Mouse (Mus musculus) brain, embryonic 14.5 days (tissue): ENCODE results near the gene Npas3. TPM values are rescaled to one million over a fixed set of nuclear protein-coding genes. Genes with fewer than 3 reads are reported as not detected.

Experiments
- DNase-seq: peaks from one replicate; pipeline ENCODE4 v3.0.0-alpha.2; 2011; ENCODE audit warnings: low read depth
- CTCF ChIP-seq: fragments of 200-500 bp; IDR thresholded peaks from 2 replicates; pipeline ENCODE4 v1.5.1; 2012; ENCODE audit warnings: inconsistent platforms, mild to moderate bottlenecking, moderate library complexity, borderline replicate concordance; ENCODE audit not compliant: insufficient read depth, insufficient read length; ENCODE audit errors: extremely low read depth
- POLR2A ChIP-seq: fragments of 200-500 bp; IDR thresholded peaks from 2 replicates; pipeline ENCODE4 v1.6.1; 2012; ENCODE audit warnings: mild to moderate bottlenecking, inconsistent platforms, borderline replicate concordance; ENCODE audit not compliant: poor library complexity, insufficient read depth, insufficient read length, severe bottlenecking; ENCODE audit errors: extremely low read depth
- polyA plus RNA-seq: library from polyadenylated mRNA; depleted of rRNA; stranded (reverse); fragments of >200 nt; gene quantifications from 2 replicates; pipeline ENCODE4 v1.2.3, GENCODE M21; 2012

Npas3 gene
- polyA plus RNA-seq, 1 experiment = 34.2 TPM

GRCm38 (mm10) chr12:53789501-53789900 is 541.0 kb downstream of the Npas3 start:
- no peak for DNase-seq
- TF ChIP-seq CTCF (no peak), POLR2A (no peak)

GRCm38 (mm10) chr12:53794718-53795400 is 546.4 kb downstream of the Npas3 start:
- TF ChIP-seq CTCF (no peak), POLR2A (no peak)
- peak; percentile 25 for DNase-seq

GRCm38 (mm10) chr12:53801831-53802230 is 553.4 kb downstream of the Npas3 start:
- TF ChIP-seq POLR2A (no peak), CTCF (no peak)
- DNase-seq = peak; percentile 70

- TF ChIP-seq CTCF (no peak), POLR2A (no peak)
- DNase-seq = peak; percentile 55
Observed at GRCm38 (mm10) chr12:53802381-53802780, 553.9 kb downstream of the Npas3 start.

GRCm38 (mm10) chr12:53810081-53810480 is 561.6 kb downstream of the Npas3 start:
- TF ChIP-seq CTCF (no peak), POLR2A (no peak)
- no peak for DNase-seq

GRCm38 (mm10) chr12:53814291-53814690 is 565.8 kb downstream of the Npas3 start:
- no peak for TF ChIP-seq CTCF
- TF ChIP-seq POLR2A = no peak
- no peak for DNase-seq

GRCm38 (mm10) chr12:53819982-53820381 is 571.5 kb downstream of the Npas3 start:
- TF ChIP-seq CTCF = no peak
- TF ChIP-seq POLR2A = no peak
- no peak for DNase-seq

GRCm38 (mm10) chr12:53822881-53823280 is 574.4 kb downstream of the Npas3 start:
- TF ChIP-seq CTCF = no peak
- TF ChIP-seq POLR2A = no peak

GRCm38 (mm10) chr12:53825251-53825650 is 576.8 kb downstream of the Npas3 start:
- no peak for DNase-seq
- TF ChIP-seq CTCF = no peak
- no peak for TF ChIP-seq POLR2A

More at GRCm38 (mm10) chr12:53822881-53823280, 574.4 kb downstream of the Npas3 start:
- DNase-seq = no peak

GRCm38 (mm10) chr12:53825898-53826605 is 577.6 kb downstream of the Npas3 start:
- TF ChIP-seq CTCF = no peak
- TF ChIP-seq POLR2A = no peak
- peak; percentile 79 for DNase-seq

- no peak for TF ChIP-seq POLR2A
- no peak for TF ChIP-seq CTCF
- no peak for DNase-seq
Observed at GRCm38 (mm10) chr12:53826812-53827211, 578.3 kb downstream of the Npas3 start.
